Mouse (Mus musculus): ENCODE results near the gene Hacd2.

Gene Hacd2

DNA sequence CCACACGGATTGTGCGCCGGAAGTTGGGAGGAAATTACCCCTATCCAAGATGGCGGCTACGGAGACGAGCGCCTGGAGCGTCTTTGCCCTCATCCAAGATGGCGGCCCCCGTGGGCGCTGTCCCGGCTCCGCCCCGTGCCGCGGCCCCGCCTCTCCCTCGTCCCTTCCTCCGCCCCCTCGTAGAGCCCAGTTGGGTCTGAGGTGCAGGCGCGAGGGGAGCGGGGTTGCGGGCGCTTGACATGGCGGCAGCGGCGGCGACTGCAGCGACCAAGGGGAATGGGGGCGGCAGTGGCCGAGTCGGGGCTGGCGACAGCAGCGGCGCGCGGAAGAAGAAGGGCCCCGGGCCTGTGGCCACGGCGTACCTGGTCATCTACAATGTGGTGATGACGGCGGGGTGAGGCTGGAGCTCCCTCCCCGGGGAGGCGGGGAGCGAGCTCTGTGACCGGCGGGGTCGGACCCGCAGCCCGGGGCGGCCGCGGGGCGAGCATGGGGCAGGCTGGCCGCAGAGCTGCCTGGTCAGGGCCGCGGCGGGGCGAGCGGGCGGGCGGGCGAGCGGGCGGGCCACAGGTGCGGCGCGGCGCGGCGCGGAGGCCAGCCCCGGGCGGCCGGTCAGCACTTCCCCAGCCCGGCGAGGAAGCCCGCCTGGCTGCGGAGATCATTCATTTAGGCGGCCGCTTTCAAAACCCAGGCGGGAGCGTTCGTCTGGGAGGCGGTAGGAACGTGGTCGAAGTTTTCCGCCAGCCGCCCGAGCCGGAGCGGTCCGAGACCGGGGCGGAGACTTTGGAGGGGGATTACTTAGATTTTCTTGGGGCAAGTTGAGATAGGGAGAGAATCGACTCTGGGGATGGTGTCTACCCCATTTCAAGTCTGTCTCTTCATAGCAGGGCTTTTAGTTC is at the start of gene Hacd2:
Hacd2 (plus strand) TSS at position 187 of the 896 bp plus-strand sequence.
- peak; percentile 96 for DNase-seq

DNA sequence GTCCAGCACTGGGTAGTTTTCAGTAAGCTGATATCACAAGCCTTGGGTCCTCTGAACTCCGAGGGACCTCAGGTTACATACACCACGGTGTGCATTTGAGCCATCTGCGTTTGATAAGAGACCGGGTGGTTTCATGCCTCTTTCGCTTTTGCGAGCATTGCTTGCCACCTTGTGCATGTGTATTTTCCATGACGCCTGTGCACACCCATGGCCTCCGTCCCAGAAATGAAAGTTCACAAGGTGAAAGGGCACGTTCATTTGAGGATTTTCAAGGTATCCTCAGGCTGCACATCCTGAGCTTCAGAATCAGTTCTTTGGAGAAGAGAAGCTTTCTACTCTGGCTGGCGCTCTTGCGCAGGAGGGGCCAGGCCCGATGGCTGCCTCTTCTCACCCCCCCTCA is 49.8 kb upstream of the Hacd2 start:
- no peak for DNase-seq

- no peak for DNase-seq
Measured at GRCm38 (mm10) chr16:34975544-34975943, 46.7 kb upstream of the Hacd2 start.

GRCm38 (mm10) chr16:34976630-34977029 is 45.6 kb upstream of the Hacd2 start:
- DNase-seq, result no peak

- DNase-seq, result no peak
Measured at GRCm38 (mm10) chr16:34978018-34978417, 44.2 kb upstream of the Hacd2 start.

GRCm38 (mm10) chr16:34981009-34981408 is 41.2 kb upstream of the Hacd2 start:
- DNase-seq, result no peak

GRCm38 (mm10) chr16:34984203-34985030 is 37.8 kb upstream of the Hacd2 start:
- no peak for DNase-seq

- DNase-seq, result no peak
Measured at GRCm38 (mm10) chr16:34985031-34985346, 37.2 kb upstream of the Hacd2 start.

DNA sequence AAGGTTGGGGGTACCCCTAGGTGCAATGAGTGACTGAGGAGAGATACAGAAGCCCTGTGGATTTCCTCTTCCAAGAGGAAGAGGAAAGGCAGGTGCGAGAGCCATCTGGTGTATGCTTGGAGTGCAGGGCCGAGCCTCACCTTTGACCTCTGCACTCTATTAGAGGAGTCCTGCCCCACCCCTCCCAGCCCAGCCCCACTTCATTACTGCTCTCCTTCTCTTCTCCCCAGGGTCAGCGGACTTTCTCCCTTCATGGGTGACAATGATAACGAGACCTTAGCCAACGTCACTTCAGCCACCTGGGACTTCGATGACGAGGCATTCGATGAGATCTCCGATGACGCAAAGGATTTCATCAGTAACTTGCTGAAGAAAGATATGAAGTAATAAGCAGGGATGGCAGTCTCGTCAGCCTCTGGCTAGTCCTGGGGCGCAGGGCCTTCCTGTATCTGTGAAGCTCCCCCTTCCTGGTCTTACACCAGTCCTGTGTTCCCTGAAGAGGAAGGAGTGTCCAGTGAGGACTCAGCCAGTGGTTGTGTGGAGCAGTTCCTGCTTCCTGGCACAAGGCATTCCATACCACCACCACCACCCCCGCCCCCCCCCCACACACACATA is 35.9 kb upstream of the Hacd2 start:
- no peak for DNase-seq

DNA sequence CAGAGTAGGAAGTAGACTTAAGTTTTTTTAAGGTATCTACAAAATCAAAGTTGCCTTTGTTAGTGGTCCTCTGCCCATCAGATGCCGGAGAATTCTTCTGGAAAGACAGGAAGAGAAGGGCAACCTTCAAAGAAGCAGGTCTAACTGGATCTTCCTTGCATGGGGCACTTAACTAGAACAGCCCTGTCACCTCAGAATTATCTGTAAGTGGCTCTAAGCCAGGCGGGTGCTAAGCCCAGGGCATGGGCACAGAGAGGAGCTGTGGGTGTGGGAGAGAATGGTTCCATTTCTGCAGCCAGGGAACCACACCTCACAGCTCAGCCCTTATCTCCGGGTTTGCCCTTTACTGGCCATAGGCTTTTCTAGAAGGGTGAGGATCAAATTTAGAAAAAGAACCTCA is 30.9 kb upstream of the Hacd2 start:
- DNase-seq, result no peak

DNA sequence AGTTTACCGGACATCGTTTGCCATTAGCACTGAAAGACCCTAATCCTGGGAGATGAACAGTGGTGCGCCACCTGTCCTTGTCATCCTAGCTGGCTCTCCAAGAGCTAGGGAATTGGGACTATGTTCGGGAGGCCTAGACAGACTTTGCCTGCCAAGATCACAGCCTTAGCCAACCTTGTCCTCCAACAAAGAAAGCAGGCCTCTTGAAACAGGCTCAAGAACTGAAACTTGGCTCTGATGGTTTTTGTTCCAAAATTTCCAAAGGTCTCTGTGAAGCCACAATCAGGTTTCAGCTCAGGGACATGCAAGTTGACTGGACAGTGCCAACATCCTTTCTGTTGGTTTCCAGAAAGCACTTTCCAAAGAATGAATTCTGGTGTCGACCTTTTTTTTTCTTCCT is 29.4 kb upstream of the Hacd2 start:
- DNase-seq, result no peak

DNA sequence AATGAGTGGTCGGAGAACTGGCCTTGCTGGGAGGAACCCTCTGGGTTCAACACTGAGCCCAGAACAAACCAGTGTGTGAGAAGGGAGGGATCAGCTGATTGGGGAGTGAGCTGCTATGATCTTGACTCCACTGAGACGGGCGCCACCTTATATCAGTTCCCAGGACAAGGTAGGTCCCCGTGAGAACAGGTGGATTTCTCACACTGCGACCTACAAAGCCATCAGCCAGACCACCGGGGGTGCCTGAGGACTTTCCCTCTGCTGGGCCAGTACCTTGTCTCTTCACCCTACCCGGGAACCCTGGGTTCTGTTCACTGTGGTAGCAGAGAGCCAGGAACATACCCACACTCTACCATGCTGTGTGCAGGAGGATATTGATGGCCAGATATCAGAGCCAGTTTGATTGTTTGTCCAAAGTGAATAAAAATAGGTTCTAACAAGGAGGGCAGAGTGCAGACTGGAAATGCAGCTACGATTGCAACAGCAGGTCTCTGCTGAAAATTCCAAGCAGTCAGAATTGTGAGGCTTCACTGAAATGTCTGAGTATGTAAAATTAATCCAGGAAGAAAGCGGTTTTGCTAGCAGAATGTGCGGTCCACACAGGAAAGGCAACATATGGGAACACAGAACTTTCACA is 28.4 kb upstream of the Hacd2 start:
- no peak for DNase-seq

- no peak for DNase-seq
Measured at GRCm38 (mm10) chr16:34994641-34995141, 27.5 kb upstream of the Hacd2 start.

GRCm38 (mm10) chr16:34996133-34996532 is 26.1 kb upstream of the Hacd2 start:
- DNase-seq, result peak; percentile 48

- no peak for DNase-seq
Measured at GRCm38 (mm10) chr16:34997052-34997451, 25.2 kb upstream of the Hacd2 start.

DNA sequence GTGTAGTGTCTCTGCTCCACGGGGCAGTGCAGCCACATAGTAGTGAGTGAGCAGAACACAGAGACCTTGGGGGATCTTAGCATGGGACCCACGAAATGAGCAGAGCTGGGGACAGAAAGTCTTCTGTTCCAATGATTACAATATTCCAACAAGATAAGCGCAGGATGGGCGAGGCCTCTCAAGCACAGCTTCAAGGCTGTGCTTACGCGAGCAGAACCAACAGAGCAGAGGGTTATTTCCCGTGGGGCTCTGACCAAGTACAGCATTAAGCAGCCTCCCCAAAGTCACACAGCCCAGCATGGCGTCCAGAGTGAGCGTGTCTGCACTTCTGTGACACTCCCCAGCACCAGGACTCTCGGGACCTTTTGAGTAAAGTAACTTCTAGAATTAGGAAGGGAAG is 24.7 kb upstream of the Hacd2 start:
- no peak for DNase-seq

DNA sequence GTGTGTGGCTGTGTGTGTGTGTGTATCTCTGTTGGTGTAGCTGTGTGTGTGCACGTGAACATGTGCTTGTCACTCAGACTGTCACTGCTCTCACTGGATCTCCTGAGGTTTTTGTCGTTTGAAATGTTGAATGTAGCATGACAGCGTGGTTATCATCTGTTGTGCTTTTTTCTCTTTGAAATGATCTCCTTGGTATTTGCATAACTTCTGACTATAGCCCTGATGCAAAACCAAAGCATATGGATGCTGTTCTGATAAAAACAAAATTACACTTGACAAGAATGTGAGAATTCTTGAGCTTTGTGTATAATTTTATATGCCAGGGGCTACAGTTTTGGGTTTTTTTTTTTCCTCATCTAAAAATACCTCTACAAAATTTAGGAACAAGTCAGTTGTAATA is 23.2 kb upstream of the Hacd2 start:
- no peak for DNase-seq

DNA sequence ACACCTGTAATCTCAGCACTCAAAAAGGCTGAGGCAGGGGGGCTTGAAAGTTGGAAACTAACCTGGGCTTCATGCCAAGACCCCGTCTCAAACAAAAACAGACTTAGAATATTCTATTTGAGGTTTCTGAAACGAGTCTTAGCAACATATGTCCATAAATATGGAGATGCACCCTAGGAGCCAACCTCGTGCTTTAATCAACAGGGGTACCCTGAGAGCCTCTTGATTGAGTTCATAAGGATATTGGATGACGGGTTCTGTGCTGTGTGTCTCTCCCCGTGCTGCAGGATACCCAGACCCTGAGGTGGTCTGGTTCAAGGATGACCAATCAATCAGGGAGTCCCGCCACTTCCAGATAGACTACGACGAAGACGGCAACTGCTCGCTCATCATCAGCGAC is 22.2 kb upstream of the Hacd2 start:
- DNase-seq, result no peak

DNA sequence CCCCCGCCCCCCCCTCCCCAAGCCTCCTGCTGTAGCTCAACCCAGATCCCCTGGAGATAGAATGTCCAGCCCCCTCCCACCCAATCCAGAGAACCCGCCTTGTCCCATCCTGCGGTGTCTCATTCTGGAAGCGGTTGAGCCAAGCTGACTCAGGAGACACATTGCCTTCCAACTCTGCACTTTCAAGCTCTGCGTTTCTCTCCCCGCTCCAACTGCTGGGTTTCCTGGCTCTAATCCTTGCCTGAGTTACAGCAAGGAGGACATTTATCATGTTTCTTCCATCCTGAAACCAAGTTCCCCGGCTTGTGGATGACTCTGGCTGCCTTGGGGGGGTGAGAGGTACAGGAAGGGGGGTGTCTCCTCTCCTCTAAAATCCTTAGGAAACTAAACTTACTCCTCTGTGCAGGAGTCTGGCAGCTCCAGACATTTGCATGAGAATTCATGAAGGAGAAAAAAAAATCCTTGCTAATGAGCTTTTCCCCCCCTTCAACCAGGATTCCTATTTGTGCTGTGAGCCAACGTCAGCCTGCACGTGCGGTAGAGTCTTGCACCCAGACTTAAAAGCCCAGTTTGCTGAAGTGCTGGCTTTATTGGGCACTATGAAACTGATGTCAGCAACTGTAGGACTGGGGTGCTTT is 21.2 kb upstream of the Hacd2 start:
- no peak for DNase-seq

DNA sequence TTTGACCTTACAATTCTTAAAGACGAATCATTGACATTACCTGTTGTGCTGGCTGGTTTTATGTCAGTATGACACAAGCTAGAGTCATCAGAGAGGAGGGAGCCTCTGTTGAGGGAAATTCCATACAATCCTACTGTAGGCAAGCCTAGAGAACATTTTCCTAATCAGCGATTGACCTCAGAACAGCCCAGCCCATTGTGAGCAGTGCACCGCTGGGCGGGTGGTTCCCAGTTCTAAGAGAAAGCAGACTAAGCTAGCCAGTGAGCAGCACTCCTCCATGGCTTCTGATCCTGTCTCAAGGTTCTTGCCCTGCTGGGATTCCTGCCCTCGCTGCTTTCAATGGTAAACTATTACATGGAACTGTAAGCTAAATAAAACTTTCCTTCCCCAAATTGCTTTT is 17.9 kb upstream of the Hacd2 start:
- peak; percentile 33 for DNase-seq

DNA sequence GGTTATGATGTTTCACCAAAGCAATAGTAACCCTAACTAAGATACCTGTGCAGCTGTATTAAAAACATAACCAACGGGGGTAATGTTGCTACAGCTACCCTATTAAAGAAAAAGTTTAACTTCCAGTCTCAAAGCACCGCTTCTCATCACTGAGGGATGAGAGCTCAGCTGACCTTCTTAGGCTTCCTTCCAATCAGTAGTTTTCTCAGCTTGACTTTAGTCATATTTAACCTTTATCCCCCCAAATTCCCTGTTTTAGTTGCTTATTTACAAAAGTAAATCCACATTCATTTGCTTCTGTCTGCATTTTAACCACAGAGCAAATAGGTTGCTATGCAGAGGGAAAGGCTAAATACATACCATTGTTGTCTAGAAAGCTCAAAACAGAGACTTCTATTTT is 17.5 kb upstream of the Hacd2 start:
- DNase-seq, result peak; percentile 25

DNA sequence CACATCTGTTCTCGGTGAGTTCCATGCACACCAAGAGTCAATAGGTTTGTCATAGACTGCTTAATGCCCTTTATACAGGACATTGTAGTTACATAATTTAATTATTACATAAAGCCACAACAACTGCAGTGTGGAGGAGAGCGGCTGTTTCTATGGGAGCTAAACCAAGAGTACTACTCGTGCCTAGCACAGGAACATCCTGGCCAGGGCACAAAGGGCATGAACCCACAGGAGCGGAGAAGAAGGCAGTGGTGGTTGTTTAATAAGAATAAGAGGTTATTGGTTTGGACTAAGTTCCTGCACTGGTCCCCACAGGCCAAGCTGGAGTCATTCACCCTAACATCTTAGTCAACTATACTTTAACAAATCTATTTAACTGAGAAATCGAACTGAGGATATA is 16.0 kb upstream of the Hacd2 start:
- peak; percentile 39 for DNase-seq

DNA sequence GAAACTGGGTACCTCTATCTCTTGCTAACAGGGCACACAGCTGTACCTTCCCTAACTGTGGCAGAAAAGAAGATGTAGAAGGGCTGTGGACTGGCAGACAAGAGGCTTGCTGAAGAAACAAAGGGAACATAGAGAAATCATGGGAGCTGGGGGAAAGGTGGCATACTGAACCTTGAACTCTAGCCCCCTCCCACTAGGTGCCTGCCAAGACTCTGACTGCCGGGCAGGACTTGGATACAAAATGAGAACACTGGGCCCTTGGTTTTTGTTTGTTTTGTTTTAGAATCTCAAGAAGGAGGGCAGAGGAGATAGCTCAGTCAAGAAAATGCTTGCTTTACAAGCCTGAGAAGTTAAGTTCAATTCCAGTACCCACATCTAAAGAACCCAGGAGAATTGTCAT is 14.9 kb upstream of the Hacd2 start:
- DNase-seq, result no peak

Measured in kidney, adult 11 months (tissue).